Mouse (Mus musculus): ENCODE measurements around the gene Tatdn2. TPM values are rescaled to one million over a fixed set of nuclear protein-coding genes. Genes with fewer than 3 reads are reported as not detected.

Gene Tatdn2
- polyA plus RNA-seq, 1 experiment from 2014 or later = 0.49 TPM

GRCm38 (mm10) chr6:113719878-113720277 is 23.0 kb downstream of the Tatdn2 start, which contains the start of gene Ghrl:
TSS of gene Ghrl (minus strand) at chr6:113719880.
- no peaks in the 10 kb centered on the region for H3K27me3 ChIP-seq (ENCODE audit: control insufficient read depth, insufficient read depth, low read length)
- WGBS = 84% methylated on average over 3 of the region's 3 CpGs
- H3K4me2 ChIP-seq (ENCODE audit: low read depth, low read length) = no peak within 1 kb of the TSS
- no peaks in the 10 kb centered on the region for H3K4me1 ChIP-seq (ENCODE audit: control insufficient read depth, insufficient read depth, low read length)
- ATAC-seq (replicated peaks; ENCODE audit: extremely low read depth, insufficient read depth, low FRiP score) = no peak
- H3K4me3 ChIP-seq (ENCODE audit: low read length) = no peak within 1 kb of the TSS
- no peak within 1 kb of the TSS for H3K27ac ChIP-seq (ENCODE audit: low read length)
- no peak within 1 kb of the TSS for H3K9ac ChIP-seq (ENCODE audit: low read length)
- H3K36me3 ChIP-seq (ENCODE audit: control insufficient read depth, insufficient read depth) = peaks cover 35% of the 10 kb centered on the region
- H3K9me3 ChIP-seq (replicated peaks; ENCODE audit: control insufficient read depth, low read length) = no peaks in the 10 kb centered on the region

- no peak for ATAC-seq (replicated peaks; ENCODE audit: extremely low read depth, insufficient read depth, low FRiP score)
- Histone ChIP-seq H3K9me3 (replicated peaks; ENCODE audit: control insufficient read depth, low read length) (no peaks in the 10 kb centered on the region), H3K27ac (ENCODE audit: low read length) (no peak overlapping the region), H3K36me3 (ENCODE audit: control insufficient read depth, insufficient read depth) (peaks cover 28% of the 10 kb centered on the region), H3K4me1 (ENCODE audit: control insufficient read depth, insufficient read depth, low read length) (no peaks in the 10 kb centered on the region), H3K27me3 (ENCODE audit: control insufficient read depth, insufficient read depth, low read length) (no peaks in the 10 kb centered on the region), H3K9ac (ENCODE audit: low read length) (no peak overlapping the region), H3K4me3 (ENCODE audit: low read length) (no peak overlapping the region), H3K4me2 (ENCODE audit: low read depth, low read length) (no peak overlapping the region)
- WGBS = 79% methylated on average over 4 of the region's 4 CpGs
Measured at GRCm38 (mm10) chr6:113721061-113721460, 24.2 kb downstream of the Tatdn2 start.

GRCm38 (mm10) chr6:113728181-113728580 is 31.3 kb downstream of the Tatdn2 start:
- H3K9me3 ChIP-seq (replicated peaks; ENCODE audit: control insufficient read depth, low read length) = no peaks in the 10 kb centered on the region
- no peak for ATAC-seq (replicated peaks; ENCODE audit: extremely low read depth, insufficient read depth, low FRiP score)
- no peaks in the 10 kb centered on the region for H3K4me1 ChIP-seq (ENCODE audit: control insufficient read depth, insufficient read depth, low read length)
- no peak overlapping the region for H3K9ac ChIP-seq (ENCODE audit: low read length)
- H3K4me3 ChIP-seq (ENCODE audit: low read length) = no peak overlapping the region
- H3K4me2 ChIP-seq (ENCODE audit: low read depth, low read length) = no peak overlapping the region
- H3K36me3 ChIP-seq (ENCODE audit: control insufficient read depth, insufficient read depth) = peaks cover 72% of the 10 kb centered on the region
- H3K27ac ChIP-seq (ENCODE audit: low read length) = no peak overlapping the region
- WGBS = 81% methylated on average over 7 of the region's 7 CpGs
- no peaks in the 10 kb centered on the region for H3K27me3 ChIP-seq (ENCODE audit: control insufficient read depth, insufficient read depth, low read length)

GRCm38 (mm10) chr6:113731296-113731695 is 34.4 kb downstream of the Tatdn2 start:
- ATAC-seq (replicated peaks; ENCODE audit: extremely low read depth, insufficient read depth, low FRiP score) = no peak
- WGBS = 85% methylated on average over 3 of the region's 3 CpGs
- Histone ChIP-seq H3K27ac (ENCODE audit: low read length) (no peak overlapping the region), H3K27me3 (ENCODE audit: control insufficient read depth, insufficient read depth, low read length) (no peaks in the 10 kb centered on the region), H3K4me3 (ENCODE audit: low read length) (no peak overlapping the region), H3K9ac (ENCODE audit: low read length) (no peak overlapping the region), H3K4me2 (ENCODE audit: low read depth, low read length) (no peak overlapping the region), H3K36me3 (ENCODE audit: control insufficient read depth, insufficient read depth) (peaks cover 88% of the 10 kb centered on the region), H3K9me3 (replicated peaks; ENCODE audit: control insufficient read depth, low read length) (no peaks in the 10 kb centered on the region), H3K4me1 (ENCODE audit: control insufficient read depth, insufficient read depth, low read length) (no peaks in the 10 kb centered on the region)

GRCm38 (mm10) chr6:113737318-113738046 is 40.6 kb downstream of the Tatdn2 start:
- no peak overlapping the region for H3K27ac ChIP-seq (ENCODE audit: low read length)
- H3K4me2 ChIP-seq (ENCODE audit: low read depth, low read length) = no peak overlapping the region
- H3K9ac ChIP-seq (ENCODE audit: low read length) = no peak overlapping the region
- H3K9me3 ChIP-seq (replicated peaks; ENCODE audit: control insufficient read depth, low read length) = no peaks in the 10 kb centered on the region
- 85% methylated on average over 9 of the region's 9 CpGs for WGBS
- H3K4me3 ChIP-seq (ENCODE audit: low read length) = no peak overlapping the region
- peaks cover 11% of the 10 kb centered on the region for H3K4me1 ChIP-seq (ENCODE audit: control insufficient read depth, insufficient read depth, low read length)
- peaks cover 31% of the 10 kb centered on the region for H3K36me3 ChIP-seq (ENCODE audit: control insufficient read depth, insufficient read depth)
- no peaks in the 10 kb centered on the region for H3K27me3 ChIP-seq (ENCODE audit: control insufficient read depth, insufficient read depth, low read length)
- no peak for ATAC-seq (replicated peaks; ENCODE audit: extremely low read depth, insufficient read depth, low FRiP score)

- Histone ChIP-seq H3K27ac (ENCODE audit: low read length) (peak within 1 kb of the TSS; percentile 60), H3K27me3 (ENCODE audit: control insufficient read depth, insufficient read depth, low read length) (no peaks in the 10 kb centered on the region; the same call in 1 of the 2 replicates), H3K9ac (ENCODE audit: low read length) (peak within 1 kb of the TSS; percentile 95), H3K36me3 (ENCODE audit: control insufficient read depth, insufficient read depth) (peaks cover 10% of the 10 kb centered on the region), H3K4me2 (ENCODE audit: low read depth, low read length) (peak within 1 kb of the TSS; percentile 95), H3K9me3 (replicated peaks; ENCODE audit: control insufficient read depth, low read length) (no peaks in the 10 kb centered on the region), H3K4me3 (ENCODE audit: low read length) (peak within 1 kb of the TSS; percentile 99), H3K4me1 (ENCODE audit: control insufficient read depth, insufficient read depth, low read length) (peaks cover 11% of the 10 kb centered on the region)
- ATAC-seq (replicated peaks; ENCODE audit: extremely low read depth, insufficient read depth, low FRiP score) = peak; percentile 84
- WGBS = 6% methylated on average over 41 of the region's 41 CpGs
Measured at GRCm38 (mm10) chr6:113740236-113741217, 43.7 kb downstream of the Tatdn2 start, which contains the start of gene Sec13. TSS of gene Sec13 (minus strand) at chr6:113740743.

- Histone ChIP-seq H3K4me1 (ENCODE audit: control insufficient read depth, insufficient read depth, low read length) (peaks cover 11% of the 10 kb centered on the region), H3K9me3 (replicated peaks; ENCODE audit: control insufficient read depth, low read length) (no peaks in the 10 kb centered on the region)
Measured at GRCm38 (mm10) chr6:113741425-113741824, 44.6 kb downstream of the Tatdn2 start.

GRCm38 (mm10) chr6:113742321-113742720 is 45.5 kb downstream of the Tatdn2 start:
- H3K4me1 ChIP-seq (ENCODE audit: control insufficient read depth, insufficient read depth, low read length) = peaks cover 11% of the 10 kb centered on the region
- no peaks in the 10 kb centered on the region for H3K36me3 ChIP-seq (ENCODE audit: control insufficient read depth, insufficient read depth)
- no peaks in the 10 kb centered on the region for H3K9me3 ChIP-seq (replicated peaks; ENCODE audit: control insufficient read depth, low read length)
- H3K27ac ChIP-seq (ENCODE audit: low read length) = no peak overlapping the region
- no peak for ATAC-seq (replicated peaks; ENCODE audit: extremely low read depth, insufficient read depth, low FRiP score)
- H3K9ac ChIP-seq (ENCODE audit: low read length) = no peak overlapping the region
- 52% methylated on average over 1 of the region's 1 CpGs for WGBS
- H3K27me3 ChIP-seq (ENCODE audit: control insufficient read depth, insufficient read depth, low read length) = peaks cover 7% of the 10 kb centered on the region; the same call in 1 of the 2 replicates
- H3K4me2 ChIP-seq (ENCODE audit: low read depth, low read length) = no peak overlapping the region
- no peak overlapping the region for H3K4me3 ChIP-seq (ENCODE audit: low read length)

More at GRCm38 (mm10) chr6:113741425-113741824, 44.6 kb downstream of the Tatdn2 start:
- WGBS = 65% methylated on average over 2 of the region's 2 CpGs
- no peak overlapping the region for H3K27ac ChIP-seq (ENCODE audit: low read length)
- no peak for ATAC-seq (replicated peaks; ENCODE audit: extremely low read depth, insufficient read depth, low FRiP score)
- H3K4me3 ChIP-seq (ENCODE audit: low read length) = no peak overlapping the region
- H3K4me2 ChIP-seq (ENCODE audit: low read depth, low read length) = no peak overlapping the region
- H3K36me3 ChIP-seq (ENCODE audit: control insufficient read depth, insufficient read depth) = peaks cover under 1% of the 10 kb centered on the region; the same call in 1 of the 2 replicates
- H3K9ac ChIP-seq (ENCODE audit: low read length) = no peak overlapping the region
- peaks cover 6% of the 10 kb centered on the region; the same call in 1 of the 2 replicates for H3K27me3 ChIP-seq (ENCODE audit: control insufficient read depth, insufficient read depth, low read length)
